Mouse (Mus musculus) MEL (cell line): ENCODE data around the gene Borcs5. TPM values are rescaled to one million over a fixed set of nuclear protein-coding genes. Genes with fewer than 3 reads are reported as not detected.

Experiments used
- DNase-seq: peaks from one replicate; pipeline ENCODE4 v3.0.0; 2011; ENCODE audit warnings: low read depth, low spot score
- H3K27ac ChIP-seq: 2 replicates; pipeline ENCODE4 v1.5.1; 2012; ENCODE audit warnings: low read depth, mild to moderate bottlenecking, control low read depth, low read length, moderate library complexity; ENCODE audit not compliant: control insufficient read depth
- H3K27me3 ChIP-seq, 2 experiments: fragments of 150-350 bp in 1 of 2; sonication (generic) in 1 of 2; 2 replicates each; pipeline ENCODE4 v1.6.1; 2012; ENCODE audit warnings: low read length in 2 of 2, mild to moderate bottlenecking in 2 of 2, improper control_type of control experiment in 1 of 2, moderate library complexity in 1 of 2; ENCODE audit not compliant: insufficient read depth in 2 of 2, control insufficient read depth in 1 of 2
- H3K36me3 ChIP-seq, 2 experiments: 2 replicates each; pipeline ENCODE4 v1.6.1; 2012 to 2014; ENCODE audit warnings: low read length in 2 of 2, improper control_type of control experiment in 1 of 2, inconsistent platforms in 1 of 2, mild to moderate bottlenecking in 1 of 2; ENCODE audit not compliant: insufficient read depth in 2 of 2, control insufficient read depth in 1 of 2
- H3K4me1 ChIP-seq, 2 experiments: fragments of 150-350 bp in 1 of 2; sonication (generic) in 1 of 2; 2 replicates each; pipeline ENCODE4 v1.6.1; 2012; ENCODE audit warnings: low read length in 2 of 2, improper control_type of control experiment in 1 of 2, mild to moderate bottlenecking in 1 of 2; ENCODE audit not compliant: insufficient read depth in 2 of 2, control insufficient read depth in 1 of 2
- H3K4me3 ChIP-seq, 2 experiments: fragments of 150-350 bp in 1 of 2; sonication (generic) in 1 of 2; 2 replicates each; pipeline ENCODE4 v1.5.1; 2012; ENCODE audit warnings: low read depth in 2 of 2, low read length in 2 of 2, mild to moderate bottlenecking in 2 of 2, moderate library complexity in 2 of 2, control low read depth in 1 of 2, improper control_type of control experiment in 1 of 2; ENCODE audit not compliant: control insufficient read depth in 1 of 2, insufficient read depth in 1 of 2
- H3K79me2 ChIP-seq: 2 replicates; pipeline ENCODE4 v1.6.1; 2012; ENCODE audit warnings: mild to moderate bottlenecking, low read length, moderate library complexity; ENCODE audit not compliant: control insufficient read depth, poor library complexity, insufficient read depth
- H3K9ac ChIP-seq: 2 replicates; pipeline ENCODE4 v1.6.1; 2012; ENCODE audit warnings: low read depth, mild to moderate bottlenecking, control low read depth, low read length, moderate library complexity; ENCODE audit not compliant: control insufficient read depth, poor library complexity, severe bottlenecking
- H3K9me3 ChIP-seq: fragments of 150-350 bp; sonication (generic); replicated peaks from 2 replicates; pipeline ENCODE4 v1.6.1; 2012; ENCODE audit warnings: mild to moderate bottlenecking, low read length, improper control_type of control experiment, moderate library complexity; ENCODE audit not compliant: insufficient read depth
- BHLHE40 ChIP-seq: IDR thresholded peaks from 2 replicates; pipeline ENCODE4 v1.6.1; 2012; ENCODE audit warnings: low read depth, mild to moderate bottlenecking, inconsistent platforms, low read length, improper control_type of control experiment, borderline replicate concordance
- CHD1 ChIP-seq: IDR thresholded peaks from 2 replicates; pipeline ENCODE4 v1.6.1; 2012; ENCODE audit warnings: low read depth, mild to moderate bottlenecking, inconsistent platforms, low read length, improper control_type of control experiment
- CHD2 ChIP-seq: IDR thresholded peaks from 2 replicates; pipeline ENCODE4 v1.6.1; 2011; ENCODE audit warnings: low read length, improper control_type of control experiment
- E2F4 ChIP-seq: IDR thresholded peaks from 2 replicates; pipeline ENCODE4 v1.6.1; 2011; ENCODE audit warnings: low read depth, low read length, improper control_type of control experiment, borderline replicate concordance
- ELF1 ChIP-seq: IDR thresholded peaks from 2 replicates; pipeline ENCODE4 v1.6.1; 2014; ENCODE audit warnings: low read depth, mild to moderate bottlenecking, inconsistent platforms, low read length, improper control_type of control experiment, moderate library complexity
- EP300 ChIP-seq, 2 experiments: IDR thresholded peaks; 2 replicates each; pipeline ENCODE4 v1.6.1; 2011; ENCODE audit warnings: improper control_type of control experiment in 2 of 2, low read length in 2 of 2, low read depth in 1 of 2, mild to moderate bottlenecking in 1 of 2
- ETS1 ChIP-seq: IDR thresholded peaks from 2 replicates; pipeline ENCODE4 v1.6.1; 2012; ENCODE audit warnings: low read depth, mild to moderate bottlenecking, inconsistent platforms, low read length, improper control_type of control experiment, moderate library complexity
- GABPA ChIP-seq: IDR thresholded peaks from 2 replicates; pipeline ENCODE4 v1.6.1; 2012; ENCODE audit warnings: low read depth, mild to moderate bottlenecking, inconsistent platforms, low read length, improper control_type of control experiment, moderate library complexity
- GATA1 ChIP-seq: IDR thresholded peaks from 2 replicates; pipeline ENCODE4 v1.6.1; 2011; ENCODE audit warnings: low read depth, low read length, improper control_type of control experiment
- HCFC1 ChIP-seq: IDR thresholded peaks from 2 replicates; pipeline ENCODE4 v1.6.1; 2012; ENCODE audit warnings: low read depth, mild to moderate bottlenecking, inconsistent platforms, low read length, improper control_type of control experiment, moderate library complexity
- JUND ChIP-seq: IDR thresholded peaks from 2 replicates; pipeline ENCODE4 v1.6.1; 2011; ENCODE audit warnings: low read depth, mild to moderate bottlenecking, improper control_type of control experiment, low read length
- KAT2A ChIP-seq: conservative IDR thresholded peaks from 2 replicates; pipeline ENCODE4 v1.6.1; 2012; ENCODE audit warnings: low read depth, low read length, improper control_type of control experiment, inconsistent platforms
- MAFK ChIP-seq: IDR thresholded peaks from 2 replicates; pipeline ENCODE4 v1.6.1; 2011; ENCODE audit warnings: low read depth, mild to moderate bottlenecking, low read length, improper control_type of control experiment, borderline replicate concordance
- MAX ChIP-seq: IDR thresholded peaks from 2 replicates; pipeline ENCODE4 v1.6.1; 2011; ENCODE audit warnings: low read length, improper control_type of control experiment
- MAZ ChIP-seq: IDR thresholded peaks from 2 replicates; pipeline ENCODE4 v1.6.1; 2012; ENCODE audit warnings: low read depth, mild to moderate bottlenecking, inconsistent platforms, low read length, improper control_type of control experiment
- MEF2A ChIP-seq: IDR thresholded peaks from 2 replicates; pipeline ENCODE4 v1.6.1; 2014; ENCODE audit warnings: low read depth, mild to moderate bottlenecking, inconsistent platforms, low read length, improper control_type of control experiment; ENCODE audit not compliant: poor library complexity, insufficient replicate concordance, severe bottlenecking; ENCODE audit errors: extremely low read depth
- MXI1 ChIP-seq: IDR thresholded peaks from 2 replicates; pipeline ENCODE4 v1.6.1; 2011; ENCODE audit warnings: mild to moderate bottlenecking, low read depth, low read length, improper control_type of control experiment
- MYB ChIP-seq: IDR thresholded peaks from 2 replicates; pipeline ENCODE4 v1.6.1; 2011; ENCODE audit warnings: mild to moderate bottlenecking, low read depth, low read length, improper control_type of control experiment
- MYC ChIP-seq: IDR thresholded peaks from 2 replicates; pipeline ENCODE4 v1.6.1; 2011; ENCODE audit warnings: low read depth, mild to moderate bottlenecking, low read length, improper control_type of control experiment, moderate library complexity
- NELFE ChIP-seq: IDR thresholded peaks from 2 replicates; pipeline ENCODE4 v1.6.1; 2011; ENCODE audit warnings: low read depth, low read length, improper control_type of control experiment
- NRF1 ChIP-seq: IDR thresholded peaks from 2 replicates; pipeline ENCODE4 v1.6.1; 2014; ENCODE audit warnings: low read depth, mild to moderate bottlenecking, inconsistent platforms, low read length, improper control_type of control experiment, moderate library complexity; ENCODE audit not compliant: poor library complexity, insufficient read depth, severe bottlenecking
- POLR2A ChIP-seq, 2 experiments: IDR thresholded peaks; 2 replicates each; pipeline ENCODE4 v1.6.1; 2011 to 2012; ENCODE audit warnings: low read length in 2 of 2, mild to moderate bottlenecking in 2 of 2, control low read depth in 1 of 2, improper control_type of control experiment in 1 of 2, low read depth in 1 of 2, moderate library complexity in 1 of 2; ENCODE audit not compliant: control insufficient read depth in 1 of 2, insufficient read depth in 1 of 2, poor library complexity in 1 of 2
- POLR2AphosphoS2 ChIP-seq: IDR thresholded peaks from 2 replicates; pipeline ENCODE4 v1.6.1; 2011; ENCODE audit warnings: low read length, improper control_type of control experiment
- POLR2AphosphoS5 ChIP-seq: IDR thresholded peaks from 2 replicates; pipeline ENCODE4 v1.6.1; 2012; ENCODE audit warnings: low read depth, borderline replicate concordance, mild to moderate bottlenecking, inconsistent platforms, low read length, moderate library complexity, mixed read lengths
- RAD21 ChIP-seq: IDR thresholded peaks from 2 replicates; pipeline ENCODE4 v1.6.1; 2011; ENCODE audit warnings: mild to moderate bottlenecking, low read depth, low read length, improper control_type of control experiment
- RCOR1 ChIP-seq: IDR thresholded peaks from 2 replicates; pipeline ENCODE4 v1.6.1; 2012; ENCODE audit warnings: low read depth, mild to moderate bottlenecking, inconsistent platforms, low read length, improper control_type of control experiment
- TAL1 ChIP-seq: IDR thresholded peaks from 2 replicates; pipeline ENCODE4 v1.6.1; 2012; ENCODE audit warnings: mild to moderate bottlenecking, inconsistent platforms, low read length, moderate library complexity, mixed read lengths
- TBP ChIP-seq: IDR thresholded peaks from 2 replicates; pipeline ENCODE4 v1.8.0; 2011; ENCODE audit warnings: low read depth, low read length, improper control_type of control experiment
- TCF12 ChIP-seq: IDR thresholded peaks from 2 replicates; pipeline ENCODE4 v1.6.1; 2014; ENCODE audit warnings: low read depth, mild to moderate bottlenecking, inconsistent platforms, low read length, improper control_type of control experiment, moderate library complexity
- UBTF ChIP-seq: IDR thresholded peaks from 2 replicates; pipeline ENCODE4 v1.6.1; 2012; ENCODE audit warnings: low read depth, mild to moderate bottlenecking, inconsistent platforms, low read length, improper control_type of control experiment, moderate library complexity, borderline replicate concordance; ENCODE audit not compliant: insufficient read depth
- USF1 ChIP-seq: IDR thresholded peaks from 2 replicates; pipeline ENCODE4 v1.6.1; 2014; ENCODE audit warnings: low read depth, mild to moderate bottlenecking, inconsistent platforms, low read length, improper control_type of control experiment, moderate library complexity
- USF2 ChIP-seq, 2 experiments: IDR thresholded peaks; 2 replicates each; pipeline ENCODE4 v1.6.1; 2011 to 2012; ENCODE audit warnings: improper control_type of control experiment in 2 of 2, low read length in 2 of 2, borderline replicate concordance in 1 of 2, inconsistent platforms in 1 of 2, low read depth in 1 of 2, mild to moderate bottlenecking in 1 of 2; ENCODE audit not compliant: insufficient read depth in 1 of 2
- ZC3H11A ChIP-seq: IDR thresholded peaks from 2 replicates; pipeline ENCODE4 v1.6.1; 2012; ENCODE audit warnings: low read depth, mild to moderate bottlenecking, inconsistent platforms, low read length, improper control_type of control experiment
- ZKSCAN1 ChIP-seq: IDR thresholded peaks from 2 replicates; pipeline ENCODE4 v1.6.1; 2012; ENCODE audit warnings: low read depth, mild to moderate bottlenecking, inconsistent platforms, low read length, improper control_type of control experiment, moderate library complexity
- ZMIZ1 ChIP-seq: IDR thresholded peaks from 2 replicates; pipeline ENCODE4 v1.6.1; 2012; ENCODE audit warnings: low read depth, mild to moderate bottlenecking, inconsistent platforms, low read length, improper control_type of control experiment, moderate library complexity
- ZNF384 ChIP-seq: IDR thresholded peaks from 2 replicates; pipeline ENCODE4 v1.6.1; 2012; ENCODE audit warnings: low read depth, mild to moderate bottlenecking, inconsistent platforms, low read length, improper control_type of control experiment
- polyA plus RNA-seq, 2 experiments: library from polyadenylated mRNA; stranded (reverse) in 1 of 2; unstranded in 1 of 2; fragments of >175 nt in 1 of 2; fragments of >200 nt in 1 of 2; gene quantifications; 2 replicates each; pipeline versions ENCODE4 v1.2.1 to v1.2.4; 2012; ENCODE audit warnings: low replicate concordance in 2 of 2, low read depth in 1 of 2; ENCODE audit not compliant: insufficient read length in 2 of 2, insufficient read depth in 1 of 2, missing spikeins in 1 of 2
- total RNA-seq: library from RNA; depleted of rRNA; stranded (reverse); fragments of 300-350 nt; gene quantifications from 2 replicates; pipeline ENCODE4 v1.2.3, GENCODE M21; 2012

Gene Borcs5
- total and polyA plus RNA-seq, 3 experiments: 7.7 to 13.0 TPM; not detected in 1

- no peaks in the 10 kb centered on the region for H3K9me3 ChIP-seq
- H3K79me2 ChIP-seq: no peaks in the 10 kb centered on the region
- DNase-seq: peak; percentile 57
- no peak overlapping the region for H3K4me3 ChIP-seq
- peaks cover 0 to 6% of the 10 kb centered on the region in 2 experiments; a peak in 2 of 4 replicates for H3K36me3 ChIP-seq
- peaks cover 0 to 5% of the 10 kb centered on the region in 2 experiments; a peak in 2 of 4 replicates for H3K4me1 ChIP-seq
- no peak overlapping the region for H3K9ac ChIP-seq
- no peak overlapping the region for H3K27ac ChIP-seq
- no peaks in the 10 kb centered on the region for H3K27me3 ChIP-seq
- TF ChIP-seq ZMIZ1 (no peak), UBTF (no peak), CHD1 (no peak), MEF2A (no peak), RCOR1 (peak; percentile 65; the same call in 1 of the 2 replicates), TAL1 (peak; percentile 16; the same call in 1 of the 2 replicates), MAX (no peak), KAT2A (no peak), E2F4 (no peak), ZC3H11A (no peak), ELF1 (no peak), GATA1 (peak; percentile 72), HCFC1 (no peak), MYC (no peak), MAZ (no peak), JUND (no peak), POLR2AphosphoS2 (no peak), MAFK (no peak), ZKSCAN1 (no peak), CHD2 (no peak), ZNF384 (no peak), TBP (no peak), USF1 (no peak), RAD21 (no peak), NRF1 (no peak), GABPA (no peak), EP300 (IDR thresholded peaks at IDR 0.05; ENCODE audit: low read depth in 1 of 2, low read length in 2 of 2) (peak in 1 of 2 experiments; percentile 66; a peak in 3 of 4 replicates), POLR2A (IDR thresholded peaks at IDR 0.05; ENCODE audit: control insufficient read depth in 1 of 2, insufficient read depth in 1 of 2, low read depth in 1 of 2, low read length in 2 of 2, poor library complexity in 1 of 2) (no peak), ETS1 (0 out of 2 replicates have a peak, but pooled peaks have one; percentile 40), NELFE (no peak), TCF12 (peak; percentile 74), USF2 (IDR thresholded peaks at IDR 0.05; ENCODE audit: borderline replicate concordance in 1 of 2, insufficient read depth in 1 of 2, low read depth in 1 of 2, low read length in 2 of 2) (no peak), POLR2AphosphoS5 (no peak), MXI1 (no peak), BHLHE40 (no peak), MYB (no peak)
Observed at GRCm38 (mm10) chr6:134660714-134661406, 21.6 kb downstream of the Borcs5 start.
